Mouse (Mus musculus) brain, embryonic 18.5 days (tissue): ENCODE data around the gene Hnrnpa2b1.
A peak's percentile ranks its signal among the peaks of the same experiment; 100 is the strongest.

Experiments used
- DNase-seq: peaks from one replicate; pipeline ENCODE4 v3.0.0-alpha.2; 2012; ENCODE audit warnings: low read depth, low spot score

The Hnrnpa2b1 gene

GRCm38 (mm10) chr6:51470311-51471178, 851 bp upstream of the Hnrnpa2b1 start, which contains the start of gene Cbx3:
TSS of gene Cbx3 (plus strand) at chr6:51470360.
- peak; percentile 86 for DNase-seq

GRCm38 (mm10) chr6:51468891-51469561, 668 bp downstream of the Hnrnpa2b1 start:
- peak; percentile 64 for DNase-seq

GRCm38 (mm10) chr6:51467649-51468048, 2.0 kb downstream of the Hnrnpa2b1 start:
- DNase-seq: no peak

GRCm38 (mm10) chr6:51460363-51460762, 9.3 kb downstream of the Hnrnpa2b1 start:
- no peak for DNase-seq

- DNase-seq: no peak
Measured at GRCm38 (mm10) chr6:51460021-51460360, 9.7 kb downstream of the Hnrnpa2b1 start.

- DNase-seq: no peak
Measured at GRCm38 (mm10) chr6:51459313-51460020, 10.2 kb downstream of the Hnrnpa2b1 start.

GRCm38 (mm10) chr6:51458925-51459312, 10.8 kb downstream of the Hnrnpa2b1 start:
- DNase-seq: no peak

- no peak for DNase-seq
Measured at GRCm38 (mm10) chr6:51457770-51458387, 11.8 kb downstream of the Hnrnpa2b1 start.

- DNase-seq: no peak
Measured at GRCm38 (mm10) chr6:51457283-51457682, 12.4 kb downstream of the Hnrnpa2b1 start.

- DNase-seq: no peak
Measured at GRCm38 (mm10) chr6:51456198-51456597, 13.5 kb downstream of the Hnrnpa2b1 start.

GRCm38 (mm10) chr6:51454949-51455348, 14.7 kb downstream of the Hnrnpa2b1 start:
- DNase-seq: no peak

GRCm38 (mm10) chr6:51452927-51453503, 16.7 kb downstream of the Hnrnpa2b1 start:
- DNase-seq: no peak

GRCm38 (mm10) chr6:51442191-51442835, 27.4 kb downstream of the Hnrnpa2b1 start:
- DNase-seq: no peak

- no peak for DNase-seq
Measured at GRCm38 (mm10) chr6:51438826-51439330, 30.8 kb downstream of the Hnrnpa2b1 start.

- DNase-seq: no peak
Measured at GRCm38 (mm10) chr6:51437665-51438064, 32.0 kb downstream of the Hnrnpa2b1 start.

- no peak for DNase-seq
Measured at GRCm38 (mm10) chr6:51434270-51434669, 35.4 kb downstream of the Hnrnpa2b1 start.

GRCm38 (mm10) chr6:51432535-51433397, 36.9 kb downstream of the Hnrnpa2b1 start, which contains the start of gene Nfe2l3:
TSS of gene Nfe2l3 (plus strand) at chr6:51432670.
- DNase-seq: no peak

- no peak for DNase-seq
Measured at GRCm38 (mm10) chr6:51424537-51424936, 45.2 kb downstream of the Hnrnpa2b1 start.

GRCm38 (mm10) chr6:51423466-51424122, 46.1 kb downstream of the Hnrnpa2b1 start:
- no peak for DNase-seq
